Mouse (Mus musculus) lung, embryonic 14.5 days (tissue): ENCODE data around the gene Tigd4. TPM values are rescaled to one million over a fixed set of nuclear protein-coding genes. Genes with fewer than 3 reads are reported as not detected.

ENCODE experiments used
- ATAC-seq: fragments of 200-750 bp; cut with Nextera tagmentation; 2 replicates; pipeline ENCODE4 v1.8.0; 2017; ENCODE audit warnings: mild to moderate bottlenecking, moderate TSS enrichment, moderate library complexity; ENCODE audit not compliant: insufficient read depth
- DNase-seq: peaks from one replicate; pipeline ENCODE4 v3.0.0-alpha.2; 2015
- H3K27ac ChIP-seq: fragments of 300-500 bp; sonication (generic); 2 replicates; pipeline ENCODE4 v1.5.1; 2014; ENCODE audit warnings: low read depth, mild to moderate bottlenecking, moderate library complexity
- H3K27me3 ChIP-seq: fragments of 300-500 bp; sonication (generic); 2 replicates; pipeline ENCODE4 v1.6.1; 2014; ENCODE audit warnings: low read length, control low read depth; ENCODE audit not compliant: insufficient read depth
- H3K36me3 ChIP-seq: fragments of 300-500 bp; sonication (generic); 2 replicates; pipeline ENCODE4 v1.6.1; 2014; ENCODE audit warnings: control low read depth; ENCODE audit not compliant: insufficient read depth
- H3K4me1 ChIP-seq: fragments of 300-500 bp; sonication (generic); 2 replicates; pipeline ENCODE4 v1.6.1; 2014; ENCODE audit warnings: antibody characterized with exemption, control low read depth; ENCODE audit not compliant: insufficient read depth
- H3K4me2 ChIP-seq: fragments of 300-500 bp; sonication (generic); 2 replicates; pipeline ENCODE4 v1.6.1; 2014; ENCODE audit warnings: mild to moderate bottlenecking
- H3K4me3 ChIP-seq: fragments of 300-500 bp; sonication (generic); 2 replicates; pipeline ENCODE4 v1.5.1; 2014; ENCODE audit warnings: low read depth, low read length
- H3K9ac ChIP-seq: fragments of 300-500 bp; sonication (generic); 2 replicates; pipeline ENCODE4 v1.6.1; 2014
- H3K9me3 ChIP-seq: fragments of 300-500 bp; sonication (generic); 2 replicates; pipeline ENCODE4 v1.6.1; 2016; ENCODE audit warnings: low read depth, low read length, control low read depth
- CTCF ChIP-seq: IDR thresholded peaks from 2 replicates; pipeline ENCODE4 v1.5.1; 2016; ENCODE audit warnings: antibody characterized with exemption, low read depth
- WGBS: fragments of 180-500 bp; shearing (Covaris S2); extraction: QIAGEN DNeasy Blood & Tissue Kit; methylation state at CpG from one replicate; pipeline ENCODE4 v1.1.7; 2014; 5-methylcytosine and 5-hydroxymethylcytosine counted together
- polyA plus RNA-seq: library from polyadenylated mRNA; unstranded; fragments of >200 nt; fragmentation: Nextera tagmentation; extraction: Ambion mirVana; gene quantifications from 2 replicates; pipeline ENCODE4 v1.2.1, GENCODE M21; 2014

The Tigd4 gene
- polyA plus RNA-seq, 1 experiment from 2014 or later: 0.07 TPM

- no peaks in the 10 kb centered on the region for H3K9me3 ChIP-seq
- H3K36me3 ChIP-seq: no peaks in the 10 kb centered on the region
- H3K27me3 ChIP-seq: no peaks in the 10 kb centered on the region
- H3K4me2 ChIP-seq: no peak overlapping the region
- H3K4me3 ChIP-seq: no peak overlapping the region
- 27% methylated on average over 5 of the region's 5 CpGs for WGBS
- ATAC-seq: no peak
- no peak overlapping the region for H3K9ac ChIP-seq
- peak; percentile 74 for TF ChIP-seq CTCF
- no peaks in the 10 kb centered on the region for H3K4me1 ChIP-seq
- DNase-seq: peak; percentile 84
- H3K27ac ChIP-seq: no peak overlapping the region
These were observed 21.9 kb downstream of the Tigd4 start for GRCm38 (mm10) chr3:84615050-84615855.

- ATAC-seq (no peak), DNase-seq (no peak)
- H3K27me3 ChIP-seq: no peaks in the 10 kb centered on the region
These were observed 22.5 kb downstream of the Tigd4 start for GRCm38 (mm10) chr3:84615856-84616225.

GRCm38 (mm10) chr3:84618627-84619026 lies 25.3 kb downstream of the Tigd4 start:
- WGBS: 77% methylated on average over 2 of the region's 2 CpGs

More at GRCm38 (mm10) chr3:84615856-84616225, 22.5 kb downstream of the Tigd4 start:
- no peak overlapping the region for H3K27ac ChIP-seq
- H3K4me1 ChIP-seq: no peaks in the 10 kb centered on the region
- no peak for TF ChIP-seq CTCF
- no peak overlapping the region for H3K9ac ChIP-seq
- no peaks in the 10 kb centered on the region for H3K9me3 ChIP-seq
- no peak overlapping the region for H3K4me3 ChIP-seq
- no peaks in the 10 kb centered on the region for H3K36me3 ChIP-seq
- 37% methylated on average over 7 of the region's 7 CpGs for WGBS
- H3K4me2 ChIP-seq: no peak overlapping the region

GRCm38 (mm10) chr3:84619056-84619455 lies 25.7 kb downstream of the Tigd4 start:
- no peak for ATAC-seq
- 86% methylated on average over 7 of the region's 7 CpGs for WGBS
- H3K27me3 ChIP-seq: no peaks in the 10 kb centered on the region
- H3K36me3 ChIP-seq: no peaks in the 10 kb centered on the region
- no peaks in the 10 kb centered on the region for H3K9me3 ChIP-seq
- no peak overlapping the region for H3K27ac ChIP-seq
- H3K9ac ChIP-seq: no peak overlapping the region
- no peak for DNase-seq
- no peak overlapping the region for H3K4me3 ChIP-seq
- TF ChIP-seq CTCF: no peak
- no peak overlapping the region for H3K4me2 ChIP-seq
- H3K4me1 ChIP-seq: no peaks in the 10 kb centered on the region

More at GRCm38 (mm10) chr3:84618627-84619026, 25.3 kb downstream of the Tigd4 start:
- DNase-seq: no peak
- Histone ChIP-seq H3K4me1 (no peaks in the 10 kb centered on the region), H3K4me2 (no peak overlapping the region), H3K36me3 (no peaks in the 10 kb centered on the region), H3K9me3 (no peaks in the 10 kb centered on the region), H3K9ac (no peak overlapping the region), H3K27me3 (no peaks in the 10 kb centered on the region), H3K4me3 (no peak overlapping the region), H3K27ac (no peak overlapping the region)
- TF ChIP-seq CTCF: no peak
- ATAC-seq: no peak

GRCm38 (mm10) chr3:84619725-84620124 lies 26.4 kb downstream of the Tigd4 start:
- no peak for DNase-seq

GRCm38 (mm10) chr3:84622026-84622425 lies 28.7 kb downstream of the Tigd4 start:
- TF ChIP-seq CTCF: no peak
- no peak overlapping the region for H3K9ac ChIP-seq
- DNase-seq (peak; percentile 21), ATAC-seq (no peak)
- H3K4me3 ChIP-seq: no peak overlapping the region
- WGBS: 21% methylated on average over 3 of the region's 3 CpGs
- no peak overlapping the region for H3K27ac ChIP-seq
- H3K9me3 ChIP-seq: no peaks in the 10 kb centered on the region
- 0 out of 2 replicates have a peak, but pooled peaks cover 6% of the 10 kb centered on the region for H3K4me1 ChIP-seq
- H3K4me2 ChIP-seq: no peak overlapping the region
- H3K36me3 ChIP-seq: no peaks in the 10 kb centered on the region
- H3K27me3 ChIP-seq: no peaks in the 10 kb centered on the region

More at GRCm38 (mm10) chr3:84619725-84620124, 26.4 kb downstream of the Tigd4 start:
- H3K4me2 ChIP-seq: no peak overlapping the region
- H3K36me3 ChIP-seq: no peaks in the 10 kb centered on the region
- no peaks in the 10 kb centered on the region for H3K27me3 ChIP-seq
- TF ChIP-seq CTCF: no peak
- no peaks in the 10 kb centered on the region for H3K4me1 ChIP-seq
- no peak overlapping the region for H3K27ac ChIP-seq
- no peak overlapping the region for H3K4me3 ChIP-seq
- ATAC-seq: no peak
- H3K9me3 ChIP-seq: no peaks in the 10 kb centered on the region
- WGBS: 89% methylated on average over 6 of the region's 6 CpGs
- H3K9ac ChIP-seq: no peak overlapping the region

GRCm38 (mm10) chr3:84631586-84631985 lies 38.2 kb downstream of the Tigd4 start:
- Histone ChIP-seq H3K27me3 (no peaks in the 10 kb centered on the region), H3K27ac (no peak overlapping the region), H3K9me3 (no peaks in the 10 kb centered on the region), H3K4me2 (no peak overlapping the region), H3K4me3 (no peak overlapping the region), H3K9ac (no peak overlapping the region), H3K36me3 (no peaks in the 10 kb centered on the region), H3K4me1 (no peaks in the 10 kb centered on the region)
- no peak for DNase-seq
- WGBS: 92% methylated on average over 9 of the region's 9 CpGs
- TF ChIP-seq CTCF: 0 out of 2 replicates have a peak, but pooled peaks have one; percentile 4
- ATAC-seq: no peak
